Mouse (Mus musculus) kidney, postnatal 14 days (tissue): ENCODE results near the gene Catsperd.

Experiments used
- DNase-seq: peaks from one replicate; pipeline ENCODE4 v3.0.0; 2022; ENCODE audit warnings: mixed read lengths

The Catsperd gene

DNA sequence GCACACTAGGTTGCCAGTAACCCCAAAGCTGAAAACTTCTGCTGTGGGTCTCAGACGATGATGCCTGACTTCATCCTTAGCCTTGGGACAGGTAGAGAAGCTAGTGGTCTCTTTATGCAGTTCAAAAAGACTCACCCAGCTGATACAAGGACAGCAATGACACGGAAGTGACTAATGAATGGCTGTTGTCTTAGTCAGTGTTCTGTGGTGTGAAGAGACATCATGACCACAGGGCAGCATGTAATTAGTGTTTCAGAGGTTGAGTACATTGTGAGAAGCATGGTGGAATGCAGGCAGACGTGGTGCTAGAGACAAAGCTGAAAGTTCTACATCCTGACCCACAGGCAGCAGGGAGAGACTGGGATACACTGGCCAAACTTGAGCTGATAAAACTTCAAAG is 39.6 kb downstream of the Catsperd start:
- no peak for DNase-seq

GRCm38 (mm10) chr17:56668384-56669144 is 40.6 kb downstream of the Catsperd start:
- peak; percentile 86 for DNase-seq

- no peak for DNase-seq
Observed at GRCm38 (mm10) chr17:56669766-56670165, 41.8 kb downstream of the Catsperd start.

GRCm38 (mm10) chr17:56672941-56673646 is 45.2 kb downstream of the Catsperd start, which contains the start of gene Ranbp3:
Ranbp3 (plus strand) TSS chr17:56673294.
- DNase-seq, result peak; percentile 100

DNA sequence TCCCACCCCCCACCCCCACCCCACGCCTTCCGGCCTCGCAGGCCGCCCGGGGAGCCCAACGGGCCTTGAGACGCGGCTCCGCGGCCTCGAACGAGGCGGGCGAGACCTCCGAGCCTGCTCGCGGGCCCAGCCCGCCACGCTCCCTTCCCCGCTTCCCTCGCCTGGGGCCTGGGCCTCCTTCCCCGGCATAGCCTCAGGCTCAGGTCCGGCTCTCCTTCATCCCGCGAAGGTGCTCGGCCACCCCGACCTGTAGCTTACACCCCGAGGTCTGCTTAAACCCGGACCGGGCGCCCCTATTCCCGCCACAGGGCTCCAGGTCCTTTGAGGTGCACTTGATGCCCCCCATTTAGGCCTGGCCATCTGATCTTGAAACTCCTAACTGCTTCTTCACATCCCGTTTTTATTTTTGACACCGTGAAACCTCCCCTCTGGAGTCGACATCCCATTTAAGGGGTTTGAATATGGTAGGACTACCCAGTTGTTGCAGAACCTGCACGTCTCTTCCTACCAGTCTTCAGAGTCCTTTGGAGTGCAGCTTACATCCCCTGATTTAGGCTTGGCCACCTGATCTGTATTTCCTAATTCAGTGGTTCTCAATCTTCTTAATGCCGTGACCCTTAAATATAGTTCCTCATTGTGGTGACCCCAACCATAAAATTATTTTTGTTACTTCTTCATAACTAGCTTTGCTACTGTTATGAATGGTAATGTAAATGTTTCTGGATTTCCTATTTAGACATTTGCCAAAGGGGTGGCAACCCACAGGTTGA is 45.9 kb downstream of the Catsperd start:
- no peak for DNase-seq

GRCm38 (mm10) chr17:56681791-56682190 is 53.8 kb downstream of the Catsperd start:
- no peak for DNase-seq

- no peak for DNase-seq
Observed at GRCm38 (mm10) chr17:56682880-56683279, 54.9 kb downstream of the Catsperd start.

- no peak for DNase-seq
Observed at GRCm38 (mm10) chr17:56683546-56684140, 55.7 kb downstream of the Catsperd start.

- DNase-seq, result no peak
Observed at GRCm38 (mm10) chr17:56684649-56685048, 56.7 kb downstream of the Catsperd start.

GRCm38 (mm10) chr17:56686801-56687200 is 58.9 kb downstream of the Catsperd start:
- no peak for DNase-seq

- no peak for DNase-seq
Observed at GRCm38 (mm10) chr17:56688045-56688444, 60.1 kb downstream of the Catsperd start.

- DNase-seq, result no peak
Observed at GRCm38 (mm10) chr17:56688689-56689088, 60.7 kb downstream of the Catsperd start.

DNA sequence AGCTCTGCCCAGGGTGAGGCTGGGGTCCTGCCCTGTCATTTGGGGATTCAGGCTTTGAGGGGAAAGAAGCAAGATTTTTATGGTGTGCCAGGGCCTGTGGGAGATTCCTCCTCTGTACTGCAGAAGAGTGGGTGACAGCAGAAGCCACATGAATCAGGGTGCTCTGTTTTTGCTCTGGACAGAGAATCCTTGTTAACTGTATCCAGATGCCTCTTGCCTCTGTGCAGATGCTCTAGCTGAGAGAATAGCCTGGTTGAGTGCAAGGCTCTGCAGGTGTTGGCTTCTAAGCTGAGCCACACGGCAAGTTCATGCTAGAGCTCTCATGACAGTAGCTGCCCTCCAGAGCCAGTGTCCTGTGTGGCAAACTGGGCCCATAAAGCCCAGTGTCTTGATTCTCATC is 65.5 kb downstream of the Catsperd start:
- no peak for DNase-seq

DNA sequence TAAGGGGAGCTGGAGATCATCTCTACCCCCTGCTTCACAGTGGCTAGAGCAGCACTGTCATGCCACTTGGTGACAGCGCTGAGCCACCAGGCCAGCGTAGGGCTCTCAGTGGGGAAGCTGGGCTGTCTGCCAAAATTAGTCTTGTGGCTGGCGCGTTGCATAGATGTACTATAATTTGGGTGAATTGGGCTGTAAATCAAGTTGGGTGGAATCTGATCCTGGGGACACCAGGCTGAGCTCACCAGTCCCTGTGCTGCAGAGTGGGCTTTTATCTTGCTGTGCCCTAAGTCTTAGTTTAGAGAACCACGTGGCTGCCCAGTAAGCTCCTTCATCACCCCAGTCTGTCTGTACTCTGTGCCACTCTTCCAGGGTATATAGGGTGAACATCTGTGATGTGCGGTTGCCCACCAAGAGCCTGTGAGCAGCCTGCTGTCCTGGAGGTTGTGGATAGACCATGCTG is 65.9 kb downstream of the Catsperd start:
- DNase-seq, result peak; percentile 69

- DNase-seq, result no peak
Observed at GRCm38 (mm10) chr17:56700451-56700850, 72.5 kb downstream of the Catsperd start.

GRCm38 (mm10) chr17:56703038-56703437 is 75.1 kb downstream of the Catsperd start:
- no peak for DNase-seq

GRCm38 (mm10) chr17:56706515-56706914 is 78.6 kb downstream of the Catsperd start:
- DNase-seq, result no peak

DNA sequence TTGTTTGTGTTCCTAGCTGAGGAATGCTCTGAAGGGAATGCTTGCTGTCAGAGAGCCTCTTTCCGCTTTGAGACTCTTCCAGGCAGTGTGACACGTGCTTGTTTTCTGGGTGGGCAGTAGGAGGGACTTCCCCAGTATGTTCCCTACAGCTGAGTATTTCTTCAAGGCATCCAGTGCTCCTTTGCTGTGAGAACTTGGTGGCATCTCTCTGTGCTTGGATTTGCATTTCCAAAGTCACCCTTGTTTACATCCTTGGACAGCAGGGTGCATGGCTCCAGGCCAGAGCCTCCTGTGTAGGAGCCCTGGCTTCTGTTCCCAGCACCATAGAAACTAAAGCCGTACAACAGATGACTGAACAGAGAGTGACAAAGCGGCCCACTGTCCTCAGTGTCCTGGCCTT is 80.7 kb downstream of the Catsperd start:
- no peak for DNase-seq

DNA sequence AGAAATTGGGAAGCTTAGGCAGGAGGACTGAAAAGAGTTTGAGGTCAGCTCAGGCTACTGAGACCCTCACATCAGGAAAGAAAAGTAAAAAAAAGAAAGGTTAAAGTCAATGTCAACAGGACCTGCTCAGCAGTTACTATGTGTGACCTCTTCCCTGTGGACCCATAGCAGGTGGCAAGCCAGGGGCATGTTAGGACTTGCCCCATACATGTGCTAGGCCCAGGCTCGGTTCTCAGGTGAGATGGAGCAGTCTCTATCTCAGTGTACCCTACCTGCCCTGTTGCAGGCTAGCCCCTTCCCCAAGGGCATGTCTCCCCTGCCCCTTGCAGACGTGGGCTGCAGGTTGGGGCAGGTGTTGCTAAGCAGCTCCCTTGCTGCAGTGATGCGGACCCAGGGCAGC is 81.8 kb downstream of the Catsperd start:
- no peak for DNase-seq
